Comparison of ENCODE assay signal across 8 mouse cellular contexts in the genomic region with DNA sequence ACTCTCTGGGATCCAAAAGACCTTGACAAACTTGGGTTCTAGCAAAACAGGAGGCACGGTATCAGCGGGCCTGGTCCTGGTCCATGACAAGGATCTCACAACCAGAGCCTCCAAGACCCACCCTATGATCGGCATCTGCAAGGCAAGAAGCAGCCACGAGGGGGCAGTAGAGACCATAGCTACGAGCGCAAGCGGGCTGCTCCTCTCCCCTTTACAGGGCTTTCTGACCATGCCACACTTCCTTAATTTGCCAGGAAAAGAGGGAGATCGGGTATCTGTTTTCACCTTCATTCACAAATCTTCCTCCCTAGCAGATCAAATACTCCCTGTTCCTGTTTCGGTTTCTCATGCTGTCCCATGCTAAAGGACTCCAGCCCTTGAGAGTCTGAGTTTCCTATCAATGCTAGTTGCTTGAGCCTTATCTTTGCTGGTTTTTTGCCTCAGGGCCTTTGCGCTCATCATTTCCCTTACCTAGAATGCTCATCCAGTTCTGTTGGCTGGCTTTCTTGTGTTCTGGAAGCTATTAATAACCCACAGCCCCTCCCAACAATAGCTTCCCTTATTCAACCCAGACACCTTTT. TPM values are rescaled to one million over a fixed set of nuclear protein-coding genes. Genes with fewer than 3 reads are reported as not detected.
A peak's percentile ranks its signal among the peaks of the same experiment; 100 is the strongest.
DNase-seq lines count a peak whose midpoint lies in the region; ATAC-seq and TF ChIP-seq lines count a peak whose summit lies in the region.

No protein-coding gene starts in this region.

- no peaks in the 10 kb centered on the region for H3K36me3 ChIP-seq in E14TG2a.4 (ENCODE audit: insufficient read depth, low read length)
- no peaks in the 10 kb centered on the region for H3K36me3 ChIP-seq in forebrain, embryonic 13.5 days (ENCODE audit: poor library complexity, severe bottlenecking)
- peaks cover 6% of the 10 kb centered on the region; the same call in 1 of the 2 replicates for H3K36me3 ChIP-seq in heart, postnatal 0 days (replicated peaks; ENCODE audit: control insufficient read depth, insufficient read depth, low read length)
- H3K36me3 ChIP-seq in liver, embryonic 14.5 days (replicated peaks; ENCODE audit: control insufficient read depth, insufficient read depth, low read depth), result no peaks in the 10 kb centered on the region
- no peaks in the 10 kb centered on the region for H3K36me3 ChIP-seq in neural tube, embryonic 11.5 days (ENCODE audit: control insufficient read depth, insufficient read depth, low read length)
- H3K36me3 ChIP-seq in stomach, embryonic 16.5 days (ENCODE audit: control insufficient read depth, insufficient read depth, low read length), result no peaks in the 10 kb centered on the region

- DNase-seq in cerebellum, adult 11 months, result peak; percentile 90
- DNase-seq in heart, postnatal 0 days (ENCODE audit: low spot score), result peak; percentile 80
- peak; percentile 90 to 96 for DNase-seq in kidney, postnatal 25 days
- DNase-seq in liver, embryonic 14.5 days (ENCODE audit: low read depth in 3 of 3, low spot score in 3 of 3), result peak; percentile 66 to 75 (median 70)
- peak; percentile 93 for DNase-seq in neural tube, embryonic 11.5 days (ENCODE audit: low spot score)

- H3K4me3 ChIP-seq in E14TG2a.4 (replicated peaks; ENCODE audit: low read length), result no peak overlapping the region
- no peak overlapping the region for H3K4me3 ChIP-seq in forebrain, embryonic 13.5 days
- H3K4me3 ChIP-seq in heart, postnatal 0 days (ENCODE audit: low read depth, low read length), result no peak overlapping the region
- H3K4me3 ChIP-seq in liver, embryonic 14.5 days (ENCODE audit: insufficient read depth in 1 of 2, low read depth in 2 of 2, low read length in 2 of 2), result peak overlapping the region; percentile 25 to 31; a peak in 1 of 4 replicates
- H3K4me3 ChIP-seq in neural tube, embryonic 11.5 days (ENCODE audit: low read depth, low read length), result no peak overlapping the region
- H3K4me3 ChIP-seq in stomach, embryonic 16.5 days (replicated peaks; ENCODE audit: low read length), result no peak overlapping the region

- ATAC-seq in forebrain, embryonic 13.5 days, result peak; percentile 72
- peak; percentile 45 for ATAC-seq in heart, postnatal 0 days (ENCODE audit: insufficient read depth, low read depth)
- ATAC-seq in liver, embryonic 14.5 days (ENCODE audit: insufficient read depth), result peak; percentile 65
- ATAC-seq in neural tube, embryonic 11.5 days (ENCODE audit: insufficient read depth, low FRiP score, low TSS enrichment), result no peak
- peak; percentile 67; the same call in 1 of the 2 replicates for ATAC-seq in stomach, embryonic 16.5 days (ENCODE audit: insufficient read depth, low FRiP score)

- no peak overlapping the region; the same call in 1 of the 2 replicates for H3K9ac ChIP-seq in forebrain, embryonic 13.5 days
- H3K9ac ChIP-seq in heart, postnatal 0 days (replicated peaks; ENCODE audit: low read depth, low read length), result no peak overlapping the region
- H3K9ac ChIP-seq in liver, embryonic 14.5 days (replicated peaks), result no peak overlapping the region
- H3K9ac ChIP-seq in neural tube, embryonic 11.5 days (ENCODE audit: low read length), result peak overlapping the region; percentile 27
- H3K9ac ChIP-seq in stomach, embryonic 16.5 days (ENCODE audit: low read length), result peak overlapping the region; percentile 44; the same call in 1 of the 2 replicates

- peaks cover 85% of the 10 kb centered on the region for H3K4me1 ChIP-seq in E14TG2a.4 (replicated peaks; ENCODE audit: low read depth, low read length)
- peaks cover 38% of the 10 kb centered on the region for H3K4me1 ChIP-seq in forebrain, embryonic 13.5 days
- H3K4me1 ChIP-seq in heart, postnatal 0 days (ENCODE audit: control insufficient read depth, insufficient read depth), result peaks cover 14% of the 10 kb centered on the region
- peaks cover 0 to 10% of the 10 kb centered on the region in 2 experiments; a peak in 3 of 4 replicates for H3K4me1 ChIP-seq in liver, embryonic 14.5 days (replicated peaks; ENCODE audit: control insufficient read depth in 2 of 2, insufficient read depth in 2 of 2, low read length in 1 of 2)
- H3K4me1 ChIP-seq in neural tube, embryonic 11.5 days (ENCODE audit: control insufficient read depth, insufficient read depth, low read length), result peaks cover 16% of the 10 kb centered on the region
- peaks cover 18% of the 10 kb centered on the region; the same call in 1 of the 2 replicates for H3K4me1 ChIP-seq in stomach, embryonic 16.5 days (ENCODE audit: control insufficient read depth, insufficient read depth, low read length)

- no peaks in the 10 kb centered on the region for H3K9me3 ChIP-seq in E14TG2a.4 (ENCODE audit: low read length)
- no peaks in the 10 kb centered on the region for H3K9me3 ChIP-seq in forebrain, embryonic 13.5 days (replicated peaks)
- no peaks in the 10 kb centered on the region for H3K9me3 ChIP-seq in heart, postnatal 0 days (replicated peaks; ENCODE audit: control insufficient read depth, low read length)
- no peaks in the 10 kb centered on the region for H3K9me3 ChIP-seq in liver, embryonic 14.5 days (ENCODE audit: control insufficient read depth, low read length)
- no peaks in the 10 kb centered on the region for H3K9me3 ChIP-seq in neural tube, embryonic 11.5 days (ENCODE audit: control insufficient read depth, low read length)
- H3K9me3 ChIP-seq in stomach, embryonic 16.5 days (replicated peaks; ENCODE audit: control insufficient read depth, low read length), result no peaks in the 10 kb centered on the region

- H3K27me3 ChIP-seq in E14TG2a.4 (ENCODE audit: insufficient read depth, low read length), result peaks cover 93% of the 10 kb centered on the region
- no peaks in the 10 kb centered on the region for H3K27me3 ChIP-seq in forebrain, embryonic 13.5 days
- H3K27me3 ChIP-seq in heart, postnatal 0 days (ENCODE audit: control insufficient read depth, insufficient read depth, low read length), result no peaks in the 10 kb centered on the region
- H3K27me3 ChIP-seq in liver, embryonic 14.5 days (ENCODE audit: control insufficient read depth, insufficient read depth, low read length), result no peaks in the 10 kb centered on the region; the same call in 1 of the 2 replicates
- H3K27me3 ChIP-seq in neural tube, embryonic 11.5 days (ENCODE audit: control insufficient read depth, insufficient read depth, low read length), result no peaks in the 10 kb centered on the region
- no peaks in the 10 kb centered on the region for H3K27me3 ChIP-seq in stomach, embryonic 16.5 days (ENCODE audit: control insufficient read depth, insufficient read depth, low read length)

- H3K27ac ChIP-seq in forebrain, embryonic 13.5 days, result no peak overlapping the region
- H3K27ac ChIP-seq in heart, postnatal 0 days (ENCODE audit: low read depth), result 0 out of 2 replicates have a peak overlapping the region, but pooled peaks have one; percentile 2
- no peak overlapping the region for H3K27ac ChIP-seq in liver, embryonic 14.5 days
- no peak overlapping the region for H3K27ac ChIP-seq in neural tube, embryonic 11.5 days (ENCODE audit: low read depth, low read length)
- no peak overlapping the region for H3K27ac ChIP-seq in stomach, embryonic 16.5 days (ENCODE audit: low read length)

- WGBS in forebrain, embryonic 13.5 days, result 13% methylated on average over 10 of the region's 10 CpGs
- WGBS in heart, postnatal 0 days, result 4% methylated on average over 10 of the region's 10 CpGs
- 4% methylated on average over 10 of the region's 10 CpGs for whole genome bisulfite sequencing in liver, embryonic 14.5 days (ENCODE audit: insufficient replicate concordance)
- 14% methylated on average over 10 of the region's 10 CpGs for WGBS in neural tube, embryonic 11.5 days
- 11% methylated on average over 10 of the region's 10 CpGs for WGBS in stomach, embryonic 16.5 days

- H3K4me2 ChIP-seq in forebrain, embryonic 13.5 days, result no peak overlapping the region
- peak overlapping the region; percentile 7; the same call in 1 of the 2 replicates for H3K4me2 ChIP-seq in heart, postnatal 0 days (ENCODE audit: low read depth, low read length)
- H3K4me2 ChIP-seq in liver, embryonic 14.5 days (ENCODE audit: low read depth), result peak overlapping the region; percentile 46
- H3K4me2 ChIP-seq in neural tube, embryonic 11.5 days (ENCODE audit: low read depth), result no peak overlapping the region
- H3K4me2 ChIP-seq in stomach, embryonic 16.5 days (ENCODE audit: low read depth, low read length), result no peak overlapping the region; the same call in 1 of the 2 replicates

- TF ChIP-seq EP300 in heart, postnatal 0 days (IDR thresholded peaks at IDR 0.05; ENCODE audit: low read depth), result peak; percentile 50; the same call in 1 of the 2 replicates
- no peak for TF ChIP-seq EP300 in liver, embryonic 14.5 days (IDR thresholded peaks at IDR 0.05; ENCODE audit: low read depth)

- peak; percentile 94 for TF ChIP-seq CTCF in E14TG2a.4 (conservative IDR thresholded peaks at IDR 0.05; ENCODE audit: low read length)
- TF ChIP-seq CTCF in heart, postnatal 0 days (IDR thresholded peaks at IDR 0.05; ENCODE audit: low read depth), result peak; percentile 99
- peak; percentile 100 for TF ChIP-seq CTCF in liver, embryonic 14.5 days (IDR thresholded peaks at IDR 0.05; ENCODE audit: low read depth)

RNA-seq across cellular contexts. Expression of gene Sema3b, which starts 6.9 kb away (rescaled TPM):
- polyA plus RNA-seq in forebrain, embryonic 13.5 days (2015; fragmentation: Nextera tagmentation; extraction: Ambion mirVana), result 1.8 and 2.0 TPM in 2 replicates
- total RNA-seq in heart, postnatal 0 days (2014; rRNA removed; ENCODE audit: low replicate concordance), result 21.0 and 34.9 TPM in 2 replicates
- polyA plus RNA-seq in heart, postnatal 0 days (2015; fragmentation: Nextera tagmentation; extraction: Ambion mirVana), result 8.9 and 9.1 TPM in 2 replicates
- 0.22 and 0.31 TPM in 2 replicates for polyA plus RNA-seq in liver, embryonic 14.5 days (2012; rRNA removed)
- 0.25 and 0.33 TPM in 2 replicates for polyA plus RNA-seq in liver, embryonic 14.5 days (2014; fragmentation: Nextera tagmentation; extraction: Ambion mirVana)
- 2.6 and 3.0 TPM in 2 replicates for polyA plus RNA-seq in neural tube, embryonic 11.5 days (2014; fragmentation: Nextera tagmentation; extraction: Ambion mirVana)
- 14.9 and 16.3 TPM in 2 replicates for polyA plus RNA-seq in stomach, embryonic 16.5 days (2015; fragmentation: Nextera tagmentation; extraction: Ambion mirVana)

RNA-seq across cellular contexts. Expression of gene Ifrd2, which starts 14.7 kb away (rescaled TPM):
- 15.4 and 20.8 TPM in 2 replicates for polyA plus RNA-seq in forebrain, embryonic 13.5 days (2015; fragmentation: Nextera tagmentation; extraction: Ambion mirVana)
- 22.3 and 31.2 TPM in 2 replicates for total RNA-seq in heart, postnatal 0 days (2014; rRNA removed; ENCODE audit: low replicate concordance)
- 28.6 and 33.6 TPM in 2 replicates for polyA plus RNA-seq in heart, postnatal 0 days (2015; fragmentation: Nextera tagmentation; extraction: Ambion mirVana)
- polyA plus RNA-seq in liver, embryonic 14.5 days (2012; rRNA removed), result 113 and 135 TPM in 2 replicates
- polyA plus RNA-seq in liver, embryonic 14.5 days (2014; fragmentation: Nextera tagmentation; extraction: Ambion mirVana), result 149 and 173 TPM in 2 replicates
- polyA plus RNA-seq in neural tube, embryonic 11.5 days (2014; fragmentation: Nextera tagmentation; extraction: Ambion mirVana), result 35.2 and 39.0 TPM in 2 replicates
- 62.0 and 77.7 TPM in 2 replicates for polyA plus RNA-seq in stomach, embryonic 16.5 days (2015; fragmentation: Nextera tagmentation; extraction: Ambion mirVana)

RNA-seq across cellular contexts. Expression of gene Hyal3, which starts 21.5 kb away (rescaled TPM):
- polyA plus RNA-seq in forebrain, embryonic 13.5 days (2015; fragmentation: Nextera tagmentation; extraction: Ambion mirVana), result 1.1 and 1.5 TPM in 2 replicates
- 0.65 and 0.66 TPM in 2 replicates for total RNA-seq in heart, postnatal 0 days (2014; rRNA removed; ENCODE audit: low replicate concordance)
- polyA plus RNA-seq in heart, postnatal 0 days (2015; fragmentation: Nextera tagmentation; extraction: Ambion mirVana), result 0.29 and 0.44 TPM in 2 replicates
- 0.45 and 0.80 TPM in 2 replicates for polyA plus RNA-seq in liver, embryonic 14.5 days (2012; rRNA removed)
- polyA plus RNA-seq in liver, embryonic 14.5 days (2014; fragmentation: Nextera tagmentation; extraction: Ambion mirVana), result 0.69 and 0.87 TPM in 2 replicates
- 0.24 and 0.30 TPM in 2 replicates for polyA plus RNA-seq in neural tube, embryonic 11.5 days (2014; fragmentation: Nextera tagmentation; extraction: Ambion mirVana)
- 1.4 and 1.9 TPM in 2 replicates for polyA plus RNA-seq in stomach, embryonic 16.5 days (2015; fragmentation: Nextera tagmentation; extraction: Ambion mirVana)

RNA-seq across cellular contexts. Expression of gene Naa80, which starts 23.5 kb away (rescaled TPM):
- polyA plus RNA-seq in forebrain, embryonic 13.5 days (2015; fragmentation: Nextera tagmentation; extraction: Ambion mirVana), result 14.5 and 17.9 TPM in 2 replicates
- 28.4 and 58.8 TPM in 2 replicates for total RNA-seq in heart, postnatal 0 days (2014; rRNA removed; ENCODE audit: low replicate concordance)
- 14.5 and 17.5 TPM in 2 replicates for polyA plus RNA-seq in heart, postnatal 0 days (2015; fragmentation: Nextera tagmentation; extraction: Ambion mirVana)
- polyA plus RNA-seq in liver, embryonic 14.5 days (2012; rRNA removed), result 11.4 and 16.9 TPM in 2 replicates
- polyA plus RNA-seq in liver, embryonic 14.5 days (2014; fragmentation: Nextera tagmentation; extraction: Ambion mirVana), result 8.9 and 11.8 TPM in 2 replicates
- 15.1 and 15.5 TPM in 2 replicates for polyA plus RNA-seq in neural tube, embryonic 11.5 days (2014; fragmentation: Nextera tagmentation; extraction: Ambion mirVana)
- 17.4 and 20.4 TPM in 2 replicates for polyA plus RNA-seq in stomach, embryonic 16.5 days (2015; fragmentation: Nextera tagmentation; extraction: Ambion mirVana)

RNA-seq across cellular contexts. Expression of gene Hyal1, which starts 25.4 kb away (rescaled TPM):
- 8.4 and 8.5 TPM in 2 replicates for polyA plus RNA-seq in forebrain, embryonic 13.5 days (2015; fragmentation: Nextera tagmentation; extraction: Ambion mirVana)
- total RNA-seq in heart, postnatal 0 days (2014; rRNA removed; ENCODE audit: low replicate concordance), result 14.0 and 21.3 TPM in 2 replicates
- 5.7 and 6.0 TPM in 2 replicates for polyA plus RNA-seq in heart, postnatal 0 days (2015; fragmentation: Nextera tagmentation; extraction: Ambion mirVana)
- polyA plus RNA-seq in liver, embryonic 14.5 days (2012; rRNA removed), result 1.2 and 1.3 TPM in 2 replicates
- 1.2 and 1.4 TPM in 2 replicates for polyA plus RNA-seq in liver, embryonic 14.5 days (2014; fragmentation: Nextera tagmentation; extraction: Ambion mirVana)
- 3.3 and 4.0 TPM in 2 replicates for polyA plus RNA-seq in neural tube, embryonic 11.5 days (2014; fragmentation: Nextera tagmentation; extraction: Ambion mirVana)
- polyA plus RNA-seq in stomach, embryonic 16.5 days (2015; fragmentation: Nextera tagmentation; extraction: Ambion mirVana), result 14.9 and 16.8 TPM in 2 replicates

Comparison
In these comparisons a context has a peak if more than half of its experiments do, and no peak if none do; other contexts are left out.
1. H3K4me3 ChIP-seq: peak in liver, embryonic 14.5 days (2 of 2); none in E14TG2a.4 (single experiment), forebrain, embryonic 13.5 days (single experiment), heart, postnatal 0 days (single experiment), neural tube, embryonic 11.5 days (single experiment) and stomach, embryonic 16.5 days (single experiment).
2. H3K4me2 ChIP-seq: peak in heart, postnatal 0 days (single experiment) and liver, embryonic 14.5 days (single experiment); none in forebrain, embryonic 13.5 days (single experiment), neural tube, embryonic 11.5 days (single experiment) and stomach, embryonic 16.5 days (single experiment).
3. H3K9ac ChIP-seq: peak in neural tube, embryonic 11.5 days (single experiment) and stomach, embryonic 16.5 days (single experiment); none in forebrain, embryonic 13.5 days (single experiment), heart, postnatal 0 days (single experiment) and liver, embryonic 14.5 days (single experiment).
4. Peak in every context shown above with its lines, with median percentiles within 50 percentile points of each other: CTCF ChIP-seq and DNase-seq.